In genomic region chr13:63071874-63072273, GRCm38 (mm10) we compare ENCODE assay signal across 12 mouse cellular contexts.
DNase-seq lines count a peak whose midpoint lies in the region; ATAC-seq and TF ChIP-seq lines count a peak whose summit lies in the region.
"Had no signal": no experiment of that assay in that cellular context is flagged by ENCODE, and none has a peak within 500 bp of the region (broad histone marks: within the 10 kb centered on the region; RNA-seq: fewer than 3 reads in every experiment).

No protein-coding gene starts in this region.

- 70% methylated on average over 8 of the region's 8 CpGs for WGBS in hindbrain, embryonic 10.5 days
- 76% methylated on average over 8 of the region's 8 CpGs for WGBS in hindbrain, embryonic 13.5 days
- WGBS in midbrain, embryonic 10.5 days: 68% methylated on average over 8 of the region's 8 CpGs
- 74% methylated on average over 8 of the region's 8 CpGs for WGBS in midbrain, postnatal 0 days
- 54% methylated on average over 8 of the region's 8 CpGs for WGBS in intestine, postnatal 0 days

- no peak overlapping the region for H3K4me3 ChIP-seq in hindbrain, embryonic 10.5 days
- H3K4me3 ChIP-seq in hindbrain, embryonic 13.5 days: no peak overlapping the region
- H3K4me3 ChIP-seq in midbrain, embryonic 10.5 days: no peak overlapping the region
- no peak overlapping the region for H3K4me3 ChIP-seq in midbrain, postnatal 0 days (ENCODE audit: low read depth, low read length)
- no peak overlapping the region for H3K4me3 ChIP-seq in intestine, postnatal 0 days (ENCODE audit: low read depth, low read length)
- H3K4me3 ChIP-seq: hindbrain, embryonic 12.5 days; megakaryocyte, embryonic 14.5 days had no signal

- no peak for ATAC-seq in hindbrain, embryonic 13.5 days (ENCODE audit: low FRiP score)
- ATAC-seq in midbrain, postnatal 0 days (ENCODE audit: low FRiP score): no peak
- no peak; the same call in 1 of the 2 replicates for ATAC-seq in intestine, postnatal 0 days

- H3K9me3 ChIP-seq in hindbrain, embryonic 10.5 days: no peaks in the 10 kb centered on the region
- H3K9me3 ChIP-seq in hindbrain, embryonic 13.5 days: no peaks in the 10 kb centered on the region
- H3K9me3 ChIP-seq in midbrain, embryonic 10.5 days (replicated peaks): 0 out of 2 replicates have a peak, but pooled peaks cover 4% of the 10 kb centered on the region
- H3K9me3 ChIP-seq in midbrain, postnatal 0 days (ENCODE audit: low read length): no peaks in the 10 kb centered on the region
- no peaks in the 10 kb centered on the region for H3K9me3 ChIP-seq in intestine, postnatal 0 days (ENCODE audit: control insufficient read depth)
- H3K9me3 ChIP-seq: hindbrain, embryonic 12.5 days had no signal

- no peaks in the 10 kb centered on the region for H3K36me3 ChIP-seq in hindbrain, embryonic 10.5 days
- H3K36me3 ChIP-seq in hindbrain, embryonic 13.5 days: peaks cover 5% of the 10 kb centered on the region
- H3K36me3 ChIP-seq in midbrain, embryonic 10.5 days: no peaks in the 10 kb centered on the region
- H3K36me3 ChIP-seq in midbrain, postnatal 0 days (ENCODE audit: insufficient read depth, low read length): no peaks in the 10 kb centered on the region
- H3K36me3 ChIP-seq in intestine, postnatal 0 days (ENCODE audit: control insufficient read depth, insufficient read depth): no peaks in the 10 kb centered on the region
- H3K36me3 ChIP-seq: hindbrain, embryonic 12.5 days had no signal

- H3K9ac ChIP-seq in hindbrain, embryonic 13.5 days: no peak overlapping the region
- no peak overlapping the region for H3K9ac ChIP-seq in midbrain, postnatal 0 days (replicated peaks; ENCODE audit: low read length, poor library complexity, severe bottlenecking)
- no peak overlapping the region for H3K9ac ChIP-seq in intestine, postnatal 0 days (ENCODE audit: low read depth, low read length)
- H3K9ac ChIP-seq: hindbrain, embryonic 12.5 days had no signal

- peaks cover 9% of the 10 kb centered on the region; the same call in 1 of the 2 replicates for H3K4me1 ChIP-seq in hindbrain, embryonic 10.5 days (replicated peaks)
- H3K4me1 ChIP-seq in hindbrain, embryonic 13.5 days (replicated peaks): peaks cover 3% of the 10 kb centered on the region; the same call in 1 of the 2 replicates
- peaks cover 8% of the 10 kb centered on the region for H3K4me1 ChIP-seq in midbrain, embryonic 10.5 days
- H3K4me1 ChIP-seq in midbrain, postnatal 0 days (ENCODE audit: insufficient read depth, low read length): no peaks in the 10 kb centered on the region
- 0 out of 2 replicates have a peak, but pooled peaks cover 8% of the 10 kb centered on the region for H3K4me1 ChIP-seq in intestine, postnatal 0 days (replicated peaks; ENCODE audit: control insufficient read depth, insufficient read depth, low read length)
- H3K4me1 ChIP-seq: hindbrain, embryonic 12.5 days; megakaryocyte, embryonic 14.5 days had no signal

- H3K27me3 ChIP-seq in hindbrain, embryonic 10.5 days (ENCODE audit: insufficient read depth, poor library complexity, severe bottlenecking): no peaks in the 10 kb centered on the region
- H3K27me3 ChIP-seq in hindbrain, embryonic 13.5 days: no peaks in the 10 kb centered on the region
- no peaks in the 10 kb centered on the region for H3K27me3 ChIP-seq in midbrain, embryonic 10.5 days (ENCODE audit: low read depth, poor library complexity, severe bottlenecking)
- no peaks in the 10 kb centered on the region for H3K27me3 ChIP-seq in midbrain, postnatal 0 days (ENCODE audit: insufficient read depth, low read length)
- H3K27me3 ChIP-seq in intestine, postnatal 0 days (replicated peaks; ENCODE audit: control insufficient read depth, insufficient read depth, low read length): no peaks in the 10 kb centered on the region
- H3K27me3 ChIP-seq: hindbrain, embryonic 12.5 days; megakaryocyte, embryonic 14.5 days had no signal

- no peak overlapping the region for H3K4me2 ChIP-seq in hindbrain, embryonic 13.5 days
- no peak overlapping the region for H3K4me2 ChIP-seq in midbrain, postnatal 0 days (ENCODE audit: low read depth, low read length, poor library complexity, severe bottlenecking)
- no peak overlapping the region for H3K4me2 ChIP-seq in intestine, postnatal 0 days (replicated peaks; ENCODE audit: low read depth)
- H3K4me2 ChIP-seq: hindbrain, embryonic 12.5 days had no signal

- peak overlapping the region; percentile 40; the same call in 1 of the 2 replicates for H3K27ac ChIP-seq in hindbrain, embryonic 10.5 days
- H3K27ac ChIP-seq in hindbrain, embryonic 13.5 days: no peak overlapping the region
- H3K27ac ChIP-seq in midbrain, embryonic 10.5 days (replicated peaks): 0 out of 2 replicates have a peak overlapping the region, but pooled peaks have one; percentile 3
- H3K27ac ChIP-seq in midbrain, postnatal 0 days (ENCODE audit: low read depth, low read length): no peak overlapping the region
- H3K27ac ChIP-seq in intestine, postnatal 0 days (ENCODE audit: low read depth, low read length): 0 out of 2 replicates have a peak overlapping the region, but pooled peaks have one; percentile 15
- H3K27ac ChIP-seq: hindbrain, embryonic 12.5 days had no signal

- no peak for TF ChIP-seq CTCF in midbrain, postnatal 0 days (IDR thresholded peaks at IDR 0.05)
- TF ChIP-seq CTCF in intestine, postnatal 0 days (IDR thresholded peaks at IDR 0.05; ENCODE audit: low read depth): no peak

- no peak for DNase-seq in hindbrain, embryonic 10.5 days (ENCODE audit: low spot score)
- no peak for DNase-seq in midbrain, embryonic 10.5 days (ENCODE audit: low spot score)
- DNase-seq in midbrain, postnatal 0 days (ENCODE audit: low spot score): no peak
- DNase-seq in adrenal gland, adult (ENCODE audit: inconsistent age in 2 of 2, low spot score in 1 of 2): no peak
- DNase-seq in adrenal gland, adult 2 months: no peak
- DNase-seq in thymus, postnatal 36 days: no peak
- DNase-seq: cerebellum, postnatal 14 days; right cerebral cortex, postnatal 14 days had no signal

Comparison
In these comparisons a context has a peak if more than half of its experiments do, and no peak if none do; other contexts are left out.
1. H3K27ac ChIP-seq: peak in hindbrain, embryonic 10.5 days (single experiment), midbrain, embryonic 10.5 days (single experiment) and intestine, postnatal 0 days (single experiment); none in hindbrain, embryonic 13.5 days (single experiment) and midbrain, postnatal 0 days (single experiment).